Mouse (Mus musculus) heart, adult 2 months (tissue): ENCODE measurements around the gene Esd. TPM values are rescaled to one million over a fixed set of nuclear protein-coding genes. Genes with fewer than 3 reads are reported as not detected.

Source experiments
- DNase-seq, 2 experiments: peaks; one replicate each; pipeline ENCODE4 v3.0.0; 2021
- H3K27ac ChIP-seq: fragments of 200-600 bp; 2 replicates; pipeline ENCODE4 v1.8.1; 2022
- H3K27me3 ChIP-seq: fragments of 200-500 bp; 2 replicates; pipeline ENCODE4 v1.6.1; 2012; ENCODE audit warnings: mild to moderate bottlenecking, low read length, inconsistent platforms, mixed read lengths; ENCODE audit not compliant: control insufficient read depth, insufficient read depth
- H3K36me3 ChIP-seq: fragments of 200-500 bp; 2 replicates; pipeline ENCODE4 v1.6.1; 2012; ENCODE audit warnings: low read length, inconsistent platforms; ENCODE audit not compliant: control insufficient read depth, insufficient read depth
- H3K4me1 ChIP-seq: fragments of 200-500 bp; 2 replicates; pipeline ENCODE4 v1.6.1; 2011; ENCODE audit warnings: low read length; ENCODE audit not compliant: control insufficient read depth, insufficient read depth
- H3K4me3 ChIP-seq: fragments of 200-600 bp; 2 replicates; pipeline ENCODE4 v1.8.1; 2022
- H3K79me2 ChIP-seq: fragments of 200-500 bp; replicated peaks from 2 replicates; pipeline ENCODE4 v1.6.1; 2012; ENCODE audit warnings: mild to moderate bottlenecking, inconsistent platforms, low read length, moderate library complexity, mixed read lengths; ENCODE audit not compliant: control insufficient read depth, insufficient read depth
- H3K9ac ChIP-seq: fragments of 200-500 bp; 2 replicates; pipeline ENCODE4 v1.6.1; 2012; ENCODE audit warnings: low read depth, mild to moderate bottlenecking, control low read depth, inconsistent platforms, low read length, mixed read lengths
- CTCF ChIP-seq: fragments of 200-600 bp; IDR thresholded peaks from 2 replicates; pipeline ENCODE4 v1.8.1; 2022; ENCODE audit warnings: antibody characterized with exemption, mild to moderate bottlenecking, moderate library complexity
- EP300 ChIP-seq: fragments of 200-500 bp; IDR thresholded peaks from 2 replicates; pipeline ENCODE4 v1.6.1; 2011; ENCODE audit warnings: low read depth, low read length, control low read depth; ENCODE audit not compliant: insufficient read depth
- POLR2A ChIP-seq: fragments of 200-500 bp; IDR thresholded peaks from 2 replicates; pipeline ENCODE4 v1.6.1; 2011; ENCODE audit warnings: mild to moderate bottlenecking, low read depth, low read length, control low read depth; ENCODE audit not compliant: insufficient read depth
- WGBS: fragments of 180-500 bp; shearing (Covaris S2); methylation state at CpG from one replicate; pipeline ENCODE4 v1.1.7; 2018; 5-methylcytosine and 5-hydroxymethylcytosine counted together
- intact Hi-C: fragments of 180-260 bp; cut with DNase I; formaldehyde crosslinking; loops from one replicate; pipeline ENCODE4 v1.15.1; 2025
- polyA plus RNA-seq: library from polyadenylated mRNA; depleted of rRNA; stranded (reverse); fragments of >200 nt; gene quantifications from 2 replicates; pipeline ENCODE4 v1.2.3, GENCODE M21; 2012
- total RNA-seq, 2 experiments: library from RNA; stranded (reverse); gene quantifications; 2 replicates each; pipeline ENCODE4 v1.2.3; 2021

Gene Esd
- total and polyA plus RNA-seq, 3 experiments = 56.8 to 123 (median 113) TPM

DNA sequence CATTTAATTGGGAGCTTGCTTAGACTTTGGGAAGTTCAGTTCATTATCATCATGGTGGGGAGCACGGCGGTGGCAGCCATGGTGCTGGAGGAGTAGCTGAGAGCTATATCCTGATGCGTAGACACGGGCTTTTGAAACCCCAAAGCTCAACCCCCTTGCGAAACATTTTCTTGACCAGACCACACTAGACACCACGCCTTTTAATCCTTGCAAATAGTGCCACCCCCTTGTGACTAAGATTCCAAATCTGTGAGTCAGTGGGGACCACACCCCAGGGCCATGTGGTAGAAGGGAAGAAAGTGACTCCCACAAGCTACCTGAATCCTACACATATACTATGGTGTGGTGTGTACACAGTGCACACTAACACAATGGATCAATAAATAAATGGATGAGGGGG is 4.8 kb downstream of the Esd start:
- intact Hi-C loops = no loop called here
- H3K9ac ChIP-seq = no peak overlapping the region
- no peak overlapping the region for H3K27ac ChIP-seq
- H3K79me2 ChIP-seq = peaks cover 2% of the 10 kb centered on the region; the same call in 1 of the 2 replicates
- H3K4me3 ChIP-seq = no peak overlapping the region
- TF ChIP-seq POLR2A (no peak), CTCF (no peak), EP300 (no peak)
- no peak for DNase-seq
- H3K27me3 ChIP-seq = no peaks in the 10 kb centered on the region
- H3K36me3 ChIP-seq = peaks cover 9% of the 10 kb centered on the region
- H3K4me1 ChIP-seq = peaks cover 2% of the 10 kb centered on the region
- WGBS = 93% methylated on average over 6 of the region's 6 CpGs

DNA sequence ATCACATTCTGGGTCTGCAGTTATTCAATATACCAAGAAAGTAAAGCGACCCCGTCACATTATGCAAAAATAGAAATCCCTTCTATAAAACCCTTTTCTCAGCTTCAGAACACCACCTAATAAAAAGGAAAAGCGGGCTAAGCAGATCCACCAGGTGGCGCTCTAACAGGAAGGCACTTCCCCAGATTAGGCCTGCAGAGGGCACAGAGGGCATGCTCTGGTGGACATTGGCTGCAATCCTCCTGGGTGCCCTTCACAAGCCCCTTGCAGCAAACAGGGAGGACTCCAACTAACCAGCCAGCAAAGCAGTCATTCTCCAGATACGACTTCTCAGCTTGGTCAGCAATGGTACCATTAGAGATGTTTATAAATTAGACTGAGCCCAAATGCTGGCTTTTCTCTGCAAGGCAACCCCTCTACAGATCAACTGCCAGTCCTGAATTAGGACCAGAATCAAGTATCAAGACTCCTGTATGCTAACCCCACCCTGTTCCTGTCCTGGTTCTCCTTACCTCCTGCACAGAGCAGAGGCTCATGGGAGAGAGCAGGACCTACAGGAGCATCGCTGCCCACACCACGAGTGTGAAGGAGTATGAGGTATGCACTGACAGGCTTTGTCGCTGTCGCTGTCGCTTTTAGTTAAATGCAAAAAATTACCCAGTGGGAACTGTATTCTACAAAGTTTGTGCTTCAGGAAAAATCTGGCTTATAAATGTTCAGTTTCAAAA is 32.3 kb downstream of the Esd start:
- intact Hi-C loops = loop anchor here (1.0 kb wide), 2 partner anchors 184 to 226 kb away; no protein-coding TSS in a partner anchor
- Histone ChIP-seq H3K27ac (no peak overlapping the region), H3K4me1 (peaks cover 2% of the 10 kb centered on the region), H3K79me2 (no peaks in the 10 kb centered on the region), H3K4me3 (no peak overlapping the region), H3K36me3 (no peaks in the 10 kb centered on the region; the same call in 1 of the 2 replicates), H3K27me3 (no peaks in the 10 kb centered on the region), H3K9ac (no peak overlapping the region)
- 61% methylated on average over 10 of the region's 10 CpGs for WGBS
- DNase-seq = peak; percentile 66 to 82
- TF ChIP-seq POLR2A = no peak
- TF ChIP-seq CTCF = peak; percentile 97
- peak; percentile 72; the same call in 1 of the 2 replicates for TF ChIP-seq EP300

DNA sequence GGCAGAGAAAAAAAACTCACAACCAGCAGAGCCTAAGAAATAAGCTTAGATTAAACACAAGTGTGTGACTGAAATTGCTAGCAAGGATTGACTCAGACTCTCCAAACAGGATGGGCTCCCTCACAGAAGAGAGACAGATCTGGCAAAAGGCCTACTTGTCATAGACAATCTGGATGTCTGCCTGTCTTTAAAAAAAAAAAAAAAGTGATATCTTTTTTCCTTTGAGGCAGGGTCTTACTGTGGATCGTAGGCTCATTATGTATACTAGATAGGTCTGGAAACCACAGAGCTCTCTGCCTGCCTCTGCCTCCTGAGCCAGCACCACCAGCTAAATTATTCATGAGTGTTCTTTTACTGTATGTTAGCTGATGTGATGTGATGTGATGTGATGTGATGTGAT is 35.8 kb downstream of the Esd start:
- DNase-seq = no peak
- 50% methylated on average over 1 of the region's 1 CpGs for WGBS
- no peaks in the 10 kb centered on the region for H3K79me2 ChIP-seq

DNA sequence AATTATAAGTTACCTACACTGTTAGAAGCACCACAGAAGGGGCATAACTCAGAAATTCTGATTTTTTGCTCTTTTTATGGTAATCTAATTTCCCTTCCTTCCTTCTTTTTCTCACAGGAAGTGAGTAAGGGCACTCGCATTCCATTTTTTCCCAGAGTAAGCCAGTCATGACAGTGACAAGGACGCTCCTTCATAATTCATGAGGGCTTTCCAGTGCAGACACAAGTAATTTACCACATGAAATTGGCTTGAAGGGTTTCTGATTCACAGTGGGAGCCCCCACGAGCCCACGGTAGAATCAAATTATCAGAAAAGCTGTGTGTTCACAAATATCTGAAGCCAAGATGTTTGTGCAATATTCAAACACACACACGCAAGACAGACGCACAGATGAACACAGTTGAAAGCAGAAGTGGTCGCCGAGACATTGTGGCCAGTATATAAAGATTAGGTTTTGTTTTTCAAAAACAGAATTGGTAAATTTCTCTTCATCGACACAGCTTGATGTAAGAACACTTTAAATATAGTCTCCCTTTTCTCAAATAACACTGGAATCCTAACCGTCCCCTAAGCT is 42.0 kb downstream of the Esd start:
- intact Hi-C loops = no loop called here
- no peak overlapping the region for H3K27ac ChIP-seq
- no peak overlapping the region for H3K4me3 ChIP-seq
- H3K4me1 ChIP-seq = no peaks in the 10 kb centered on the region
- no peak overlapping the region for H3K9ac ChIP-seq
- 0 out of 2 replicates have a peak, but pooled peaks cover 2% of the 10 kb centered on the region for H3K36me3 ChIP-seq
- H3K79me2 ChIP-seq = no peaks in the 10 kb centered on the region
- WGBS = 74% methylated on average over 10 of the region's 10 CpGs
- no peak for TF ChIP-seq EP300
- H3K27me3 ChIP-seq = no peaks in the 10 kb centered on the region
- DNase-seq = no peak

More for the DNA sequence above, 35.8 kb downstream of the Esd start:
- TF ChIP-seq CTCF (no peak), EP300 (no peak), POLR2A (no peak)
- Histone ChIP-seq H3K4me3 (no peak overlapping the region), H3K27ac (no peak overlapping the region), H3K9ac (no peak overlapping the region), H3K27me3 (no peaks in the 10 kb centered on the region), H3K36me3 (no peaks in the 10 kb centered on the region), H3K4me1 (peaks cover 2% of the 10 kb centered on the region)
- intact Hi-C loops = no loop called here

DNA sequence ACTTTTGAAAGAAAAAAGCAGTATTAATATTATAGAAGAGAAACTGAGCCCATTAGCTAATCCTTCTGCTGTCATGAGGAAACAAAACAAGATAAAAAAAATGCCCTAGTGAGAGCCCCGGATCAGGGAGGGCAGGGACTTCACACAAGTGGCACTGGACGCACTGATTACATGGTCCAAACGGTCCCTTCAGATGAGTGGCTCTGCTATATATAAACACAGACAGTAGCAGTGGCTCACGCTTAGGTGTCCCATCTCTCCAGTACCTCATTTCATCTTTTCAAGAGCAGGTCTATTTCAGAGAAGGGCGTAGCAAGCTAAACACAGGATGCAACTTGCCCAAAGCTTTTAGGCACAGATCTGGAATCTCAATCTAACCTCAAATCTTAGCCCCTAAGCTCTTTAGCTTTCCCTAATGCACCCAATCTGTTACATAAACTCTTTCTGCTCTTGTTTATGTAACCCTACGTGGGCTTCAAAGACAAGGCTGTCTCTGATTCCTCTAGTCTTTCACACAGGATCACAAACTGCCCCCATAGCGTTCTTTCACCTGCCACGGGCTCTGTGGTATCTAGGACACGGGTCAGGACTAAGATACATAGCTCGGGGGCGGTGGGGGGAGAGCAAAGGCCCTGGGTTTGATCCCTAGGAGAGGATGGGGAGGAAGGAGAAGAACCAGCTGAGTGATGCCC is 52.3 kb downstream of the Esd start:
- Histone ChIP-seq H3K36me3 (peaks cover 12% of the 10 kb centered on the region), H3K4me1 (no peaks in the 10 kb centered on the region), H3K4me3 (no peak overlapping the region), H3K9ac (no peak overlapping the region), H3K79me2 (no peaks in the 10 kb centered on the region), H3K27ac (no peak overlapping the region), H3K27me3 (no peaks in the 10 kb centered on the region)
- intact Hi-C loops = no loop called here
- 77% methylated on average over 11 of the region's 11 CpGs for WGBS
- no peak for TF ChIP-seq POLR2A
- no peak for TF ChIP-seq CTCF
- no peak for TF ChIP-seq EP300
- DNase-seq = no peak
